Mouse (Mus musculus): Measurements from ENCODE around the gene Tgfbr1.

GRCm38 (mm10) chr4:47319561-47320321 lies 33.3 kb upstream of the Tgfbr1 start:
- TF ChIP-seq USF1 (IDR thresholded peaks at IDR 0.05; ENCODE audit: low read depth), result no peak
- TF ChIP-seq CTCF (IDR thresholded peaks at IDR 0.05; ENCODE audit: control insufficient read depth, insufficient read depth, insufficient read length), result no peak
- no peak for TF ChIP-seq MYOG (IDR thresholded peaks at IDR 0.05; ENCODE audit: control insufficient read depth, extremely low read depth, insufficient read length)
- no peak for TF ChIP-seq MYOD1 (IDR thresholded peaks at IDR 0.05; ENCODE audit: control insufficient read depth, insufficient read length, low read depth)
- TF ChIP-seq FOSL1 (IDR thresholded peaks at IDR 0.05; ENCODE audit: insufficient read depth, low read length, poor library complexity, severe bottlenecking), result no peak
